Mouse (Mus musculus) ES-Bruce4 (cell line): Measurements from ENCODE around the gene Gpank1.

ENCODE experiments used
- CTCF ChIP-seq: IDR thresholded peaks from one replicate; pipeline ENCODE4 v1.8.1; 2011; ENCODE audit warnings: low read depth, low read length
- POLR2A ChIP-seq: IDR thresholded peaks from one replicate; pipeline ENCODE4 v1.8.1; 2011; ENCODE audit warnings: low read length; ENCODE audit not compliant: insufficient read depth

GRCm38 (mm10) chr17:35094475-35095365, 26.5 kb upstream of the Gpank1 start:
- TF ChIP-seq CTCF = no peak
- no peak for TF ChIP-seq POLR2A
